Mouse (Mus musculus): ENCODE measurements around the gene 1110051M20Rik. TPM values are rescaled to one million over a fixed set of nuclear protein-coding genes. Genes with fewer than 3 reads are reported as not detected.
A peak's percentile ranks its signal among the peaks of the same experiment; 100 is the strongest.

The 1110051M20Rik gene
- polyA plus RNA-seq, 1 experiment from 2014 or later = 66.9 TPM

- H3K9ac ChIP-seq = no peak overlapping the region
- WGBS = 82% methylated on average over 5 of the region's 5 CpGs
- H3K9me3 ChIP-seq = no peaks in the 10 kb centered on the region
- H3K27me3 ChIP-seq = no peaks in the 10 kb centered on the region
- H3K36me3 ChIP-seq = no peaks in the 10 kb centered on the region
- ATAC-seq (ENCODE audit: insufficient number of reproducible peaks, insufficient read depth, low FRiP score, low TSS enrichment, low read depth) = no peak
- peaks cover 5% of the 10 kb centered on the region; the same call in 1 of the 2 replicates for H3K4me1 ChIP-seq
- H3K4me3 ChIP-seq = no peak overlapping the region
- H3K4me2 ChIP-seq = no peak overlapping the region
- H3K27ac ChIP-seq = no peak overlapping the region
These were observed 3.8 kb downstream of the 1110051M20Rik start for GRCm38 (mm10) chr2:91440686-91441085.

- no peak overlapping the region for H3K4me3 ChIP-seq
- no peaks in the 10 kb centered on the region for H3K27me3 ChIP-seq
- H3K9ac ChIP-seq = no peak overlapping the region
- H3K27ac ChIP-seq = no peak overlapping the region
- WGBS = 74% methylated on average over 1 of the region's 1 CpGs
- H3K36me3 ChIP-seq = no peaks in the 10 kb centered on the region
- H3K9me3 ChIP-seq = no peaks in the 10 kb centered on the region
- no peak overlapping the region for H3K4me2 ChIP-seq
- H3K4me1 ChIP-seq = peaks cover 5% of the 10 kb centered on the region; the same call in 1 of the 2 replicates
- no peak for ATAC-seq (ENCODE audit: insufficient number of reproducible peaks, insufficient read depth, low FRiP score, low TSS enrichment, low read depth)
These were observed 4.6 kb downstream of the 1110051M20Rik start for GRCm38 (mm10) chr2:91439876-91440275.

- no peaks in the 10 kb centered on the region for H3K36me3 ChIP-seq
- H3K4me3 ChIP-seq = no peak overlapping the region
- H3K9ac ChIP-seq = no peak overlapping the region
- no peak overlapping the region for H3K4me2 ChIP-seq
- no peak overlapping the region for H3K27ac ChIP-seq
- H3K27me3 ChIP-seq = no peaks in the 10 kb centered on the region
- WGBS = 75% methylated on average over 10 of the region's 10 CpGs
- peaks cover 5% of the 10 kb centered on the region; the same call in 1 of the 2 replicates for H3K4me1 ChIP-seq
- no peak for ATAC-seq (ENCODE audit: insufficient number of reproducible peaks, insufficient read depth, low FRiP score, low TSS enrichment, low read depth)
- no peaks in the 10 kb centered on the region for H3K9me3 ChIP-seq
These were observed 5.2 kb downstream of the 1110051M20Rik start for GRCm38 (mm10) chr2:91439271-91439670.

- Histone ChIP-seq H3K4me1 (no peaks in the 10 kb centered on the region), H3K9ac (no peak overlapping the region), H3K4me3 (no peak overlapping the region), H3K27me3 (no peaks in the 10 kb centered on the region), H3K36me3 (no peaks in the 10 kb centered on the region), H3K27ac (no peak overlapping the region), H3K9me3 (no peaks in the 10 kb centered on the region), H3K4me2 (no peak overlapping the region)
- 75% methylated on average over 5 of the region's 5 CpGs for WGBS
- no peak for ATAC-seq (ENCODE audit: insufficient number of reproducible peaks, insufficient read depth, low FRiP score, low TSS enrichment, low read depth)
These were observed 7.2 kb downstream of the 1110051M20Rik start for GRCm38 (mm10) chr2:91437116-91437815.

- Histone ChIP-seq H3K36me3 (no peaks in the 10 kb centered on the region), H3K4me1 (no peaks in the 10 kb centered on the region), H3K4me3 (no peak overlapping the region), H3K4me2 (no peak overlapping the region), H3K27ac (no peak overlapping the region), H3K27me3 (no peaks in the 10 kb centered on the region), H3K9ac (no peak overlapping the region), H3K9me3 (no peaks in the 10 kb centered on the region)
- WGBS = 85% methylated on average over 8 of the region's 8 CpGs
- ATAC-seq (ENCODE audit: insufficient number of reproducible peaks, insufficient read depth, low FRiP score, low TSS enrichment, low read depth) = no peak
These were observed 7.8 kb downstream of the 1110051M20Rik start for GRCm38 (mm10) chr2:91436713-91437112.

GRCm38 (mm10) chr2:91430600-91430919 is 13.9 kb downstream of the 1110051M20Rik start:
- Histone ChIP-seq H3K9me3 (no peaks in the 10 kb centered on the region), H3K27ac (0 out of 2 replicates have a peak overlapping the region, but pooled peaks have one; percentile 5), H3K4me2 (peak overlapping the region; percentile 19; the same call in 1 of the 2 replicates), H3K36me3 (no peaks in the 10 kb centered on the region), H3K4me1 (peaks cover 13% of the 10 kb centered on the region), H3K9ac (0 out of 2 replicates have a peak overlapping the region, but pooled peaks have one; percentile 0), H3K4me3 (no peak overlapping the region), H3K27me3 (no peaks in the 10 kb centered on the region)
- no peak for ATAC-seq (ENCODE audit: insufficient number of reproducible peaks, insufficient read depth, low FRiP score, low TSS enrichment, low read depth)
- WGBS = 39% methylated on average over 6 of the region's 6 CpGs

- H3K27me3 ChIP-seq = no peaks in the 10 kb centered on the region
- no peaks in the 10 kb centered on the region for H3K9me3 ChIP-seq
- 29% methylated on average over 9 of the region's 9 CpGs for WGBS
- 0 out of 2 replicates have a peak overlapping the region, but pooled peaks have one; percentile 0 for H3K9ac ChIP-seq
- 0 out of 2 replicates have a peak overlapping the region, but pooled peaks have one; percentile 5 for H3K27ac ChIP-seq
- no peaks in the 10 kb centered on the region for H3K36me3 ChIP-seq
- ATAC-seq (ENCODE audit: insufficient number of reproducible peaks, insufficient read depth, low FRiP score, low TSS enrichment, low read depth) = no peak
- no peak overlapping the region for H3K4me3 ChIP-seq
- H3K4me2 ChIP-seq = peak overlapping the region; percentile 19; the same call in 1 of the 2 replicates
- peaks cover 13% of the 10 kb centered on the region for H3K4me1 ChIP-seq
These were observed 14.4 kb downstream of the 1110051M20Rik start for GRCm38 (mm10) chr2:91429915-91430599.

GRCm38 (mm10) chr2:91429146-91429545 is 15.4 kb downstream of the 1110051M20Rik start:
- no peaks in the 10 kb centered on the region for H3K27me3 ChIP-seq
- no peaks in the 10 kb centered on the region for H3K36me3 ChIP-seq
- ATAC-seq (ENCODE audit: insufficient number of reproducible peaks, insufficient read depth, low FRiP score, low TSS enrichment, low read depth) = no peak
- H3K4me3 ChIP-seq = no peak overlapping the region
- peaks cover 13% of the 10 kb centered on the region for H3K4me1 ChIP-seq
- H3K9ac ChIP-seq = no peak overlapping the region
- no peak overlapping the region for H3K27ac ChIP-seq
- 76% methylated on average over 3 of the region's 3 CpGs for WGBS
- H3K4me2 ChIP-seq = no peak overlapping the region
- H3K9me3 ChIP-seq = no peaks in the 10 kb centered on the region

GRCm38 (mm10) chr2:91426321-91426720 is 18.2 kb downstream of the 1110051M20Rik start:
- 77% methylated on average over 1 of the region's 1 CpGs for WGBS
- H3K4me1 ChIP-seq = peaks cover 13% of the 10 kb centered on the region

GRCm38 (mm10) chr2:91424061-91424720 is 20.3 kb downstream of the 1110051M20Rik start:
- ATAC-seq (ENCODE audit: insufficient number of reproducible peaks, insufficient read depth, low FRiP score, low TSS enrichment, low read depth) = no peak

More at GRCm38 (mm10) chr2:91426321-91426720, 18.2 kb downstream of the 1110051M20Rik start:
- H3K9me3 ChIP-seq = no peaks in the 10 kb centered on the region
- H3K27ac ChIP-seq = no peak overlapping the region; the same call in 1 of the 2 replicates
- peaks cover 6% of the 10 kb centered on the region for H3K36me3 ChIP-seq
- no peaks in the 10 kb centered on the region for H3K27me3 ChIP-seq
- H3K9ac ChIP-seq = no peak overlapping the region
- H3K4me2 ChIP-seq = no peak overlapping the region
- H3K4me3 ChIP-seq = no peak overlapping the region
- ATAC-seq (ENCODE audit: insufficient number of reproducible peaks, insufficient read depth, low FRiP score, low TSS enrichment, low read depth) = no peak

GRCm38 (mm10) chr2:91421641-91422040 is 22.9 kb downstream of the 1110051M20Rik start:
- Histone ChIP-seq H3K27ac (no peak overlapping the region), H3K9ac (no peak overlapping the region), H3K27me3 (no peaks in the 10 kb centered on the region), H3K4me2 (no peak overlapping the region), H3K9me3 (no peaks in the 10 kb centered on the region), H3K4me3 (no peak overlapping the region), H3K36me3 (peaks cover 25% of the 10 kb centered on the region), H3K4me1 (0 out of 2 replicates have a peak, but pooled peaks cover 3% of the 10 kb centered on the region)
- no peak for ATAC-seq (ENCODE audit: insufficient number of reproducible peaks, insufficient read depth, low FRiP score, low TSS enrichment, low read depth)
- 89% methylated on average over 5 of the region's 5 CpGs for WGBS

More at GRCm38 (mm10) chr2:91424061-91424720, 20.3 kb downstream of the 1110051M20Rik start:
- Histone ChIP-seq H3K27ac (peak overlapping the region; percentile 22; the same call in 1 of the 2 replicates), H3K4me2 (no peak overlapping the region), H3K4me1 (0 out of 2 replicates have a peak, but pooled peaks cover 4% of the 10 kb centered on the region), H3K9me3 (no peaks in the 10 kb centered on the region), H3K27me3 (no peaks in the 10 kb centered on the region), H3K9ac (no peak overlapping the region), H3K4me3 (no peak overlapping the region), H3K36me3 (peaks cover 25% of the 10 kb centered on the region)
- WGBS = 79% methylated on average over 7 of the region's 7 CpGs
